Mouse (Mus musculus) thymus, adult 2 months (tissue): ENCODE measurements around the gene Gsta4.

Source experiments
- CTCF ChIP-seq: fragments of 200-500 bp; IDR thresholded peaks from 2 replicates; pipeline ENCODE4 v1.5.1; 2012; ENCODE audit warnings: mild to moderate bottlenecking, control low read depth, low read length, moderate library complexity, borderline replicate concordance; ENCODE audit not compliant: control insufficient read depth, poor library complexity, insufficient read depth; ENCODE audit errors: extremely low read depth
- POLR2A ChIP-seq: fragments of 200-500 bp; IDR thresholded peaks from 2 replicates; pipeline ENCODE4 v1.6.1; 2012; ENCODE audit warnings: mild to moderate bottlenecking, low read length, control low read depth, moderate library complexity; ENCODE audit not compliant: control insufficient read depth, poor library complexity, insufficient read depth; ENCODE audit errors: extremely low read depth

DNA sequence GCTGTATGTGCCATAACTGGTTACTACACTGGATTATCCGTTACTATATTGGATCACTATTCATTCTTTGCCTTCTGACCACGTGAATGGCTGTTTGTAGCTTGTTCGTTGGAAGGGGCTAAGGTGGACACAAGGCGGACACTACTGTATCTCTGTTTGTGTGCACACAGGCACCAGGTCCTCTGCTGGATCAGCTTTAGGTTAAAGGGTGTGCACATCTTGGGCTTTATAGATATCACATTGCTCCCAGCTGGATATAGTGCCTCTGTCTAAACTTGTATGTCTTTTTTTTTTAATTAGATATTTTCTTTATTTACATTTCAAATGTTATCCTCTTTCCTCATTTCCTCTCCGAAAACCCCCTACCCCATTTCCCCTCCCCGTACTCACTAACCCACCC, 17.1 kb upstream of the Gsta4 start:
- TF ChIP-seq CTCF (no peak), POLR2A (no peak)
